Mouse (Mus musculus): ENCODE results near the gene Atp5e. TPM values are rescaled to one million over a fixed set of nuclear protein-coding genes. Genes with fewer than 3 reads are reported as not detected.

Gene Atp5e
- polyA plus RNA-seq (2014; fragmentation: Illumina TruSeq; extraction: RNeasy Lipid Tissue Mini Kit (QIAGEN cat#74804); ENCODE audit: insufficient read depth, low read depth, low replicate concordance), result 989 TPM

GRCm38 (mm10) chr2:174463789-174464523 is at the start of gene Atp5e:
Gene Atp5e (minus strand): TSS chr2:174464105.

GRCm38 (mm10) chr2:174472818-174473549 is 9.1 kb upstream of the Atp5e start, which contains the start of gene Prelid3b:
Gene Prelid3b (minus strand): TSS chr2:174473081.

GRCm38 (mm10) chr2:174450353-174450752 is 13.6 kb downstream of the Atp5e start, which contains the start of gene Tubb1:
Gene Tubb1 (plus strand): TSS chr2:174450695.

GRCm38 (mm10) chr2:174438737-174439449 is 25.0 kb downstream of the Atp5e start, which contains the start of gene Ctsz:
Gene Ctsz (minus strand): TSS chr2:174439039.

GRCm38 (mm10) chr2:174415731-174416310 is 48.1 kb downstream of the Atp5e start, which contains the start of gene Nelfcd:
Gene Nelfcd (plus strand): TSS chr2:174415804.

Other genes starting within 250 kb of the Atp5e start
- 507 TPM for gene Gnas, start 179.8 kb downstream of the Atp5e start, polyA plus RNA-seq (2014; fragmentation: Illumina TruSeq; extraction: RNeasy Lipid Tissue Mini Kit (QIAGEN cat#74804); ENCODE audit: insufficient read depth, low read depth, low replicate concordance)
- gene Gm20721, start 117.4 kb downstream of the Atp5e start, polyA plus RNA-seq (2014; fragmentation: Illumina TruSeq; extraction: RNeasy Lipid Tissue Mini Kit (QIAGEN cat#74804); ENCODE audit: insufficient read depth, low read depth, low replicate concordance), result not detected
- 22.2 TPM for gene Nelfcd, start 48.3 kb downstream of the Atp5e start, polyA plus RNA-seq (2014; fragmentation: Illumina TruSeq; extraction: RNeasy Lipid Tissue Mini Kit (QIAGEN cat#74804); ENCODE audit: insufficient read depth, low read depth, low replicate concordance)
- 159 TPM for gene Ctsz, start 25.1 kb downstream of the Atp5e start, polyA plus RNA-seq (2014; fragmentation: Illumina TruSeq; extraction: RNeasy Lipid Tissue Mini Kit (QIAGEN cat#74804); ENCODE audit: insufficient read depth, low read depth, low replicate concordance)
- 2.2 TPM for gene Tubb1, start 13.4 kb downstream of the Atp5e start, polyA plus RNA-seq (2014; fragmentation: Illumina TruSeq; extraction: RNeasy Lipid Tissue Mini Kit (QIAGEN cat#74804); ENCODE audit: insufficient read depth, low read depth, low replicate concordance)
- 32.3 TPM for gene Prelid3b, start 9.0 kb upstream of the Atp5e start, polyA plus RNA-seq (2014; fragmentation: Illumina TruSeq; extraction: RNeasy Lipid Tissue Mini Kit (QIAGEN cat#74804); ENCODE audit: insufficient read depth, low read depth, low replicate concordance)
- 0.39 TPM for gene Zfp831, start 179.4 kb upstream of the Atp5e start, polyA plus RNA-seq (2014; fragmentation: Illumina TruSeq; extraction: RNeasy Lipid Tissue Mini Kit (QIAGEN cat#74804); ENCODE audit: insufficient read depth, low read depth, low replicate concordance)